Comparison of ENCODE assay signal across 8 mouse cellular contexts in genomic region chr11:63129375-63129774, GRCm38 (mm10). TPM values are rescaled to one million over a fixed set of nuclear protein-coding genes. Genes with fewer than 3 reads are reported as not detected.
DNase-seq lines count a peak whose midpoint lies in the region; ATAC-seq and TF ChIP-seq lines count a peak whose summit lies in the region.

No protein-coding gene starts in this region.

- H3K9me3 ChIP-seq in embryonic facial prominence, embryonic 14.5 days (ENCODE audit: control insufficient read depth, low read length): no peaks in the 10 kb centered on the region
- H3K9me3 ChIP-seq in embryonic facial prominence, embryonic 10.5 days: no peaks in the 10 kb centered on the region
- H3K9me3 ChIP-seq in heart, embryonic 11.5 days (replicated peaks; ENCODE audit: control insufficient read depth, low read length): no peaks in the 10 kb centered on the region
- no peaks in the 10 kb centered on the region for H3K9me3 ChIP-seq in kidney, postnatal 0 days (replicated peaks; ENCODE audit: low read length)

- no peak overlapping the region for H3K9ac ChIP-seq in embryonic facial prominence, embryonic 14.5 days (ENCODE audit: low read depth, low read length)
- no peak overlapping the region for H3K9ac ChIP-seq in heart, embryonic 11.5 days (ENCODE audit: low read depth, low read length)
- H3K9ac ChIP-seq in kidney, postnatal 0 days (ENCODE audit: low read depth, low read length): no peak overlapping the region

- H3K4me2 ChIP-seq in embryonic facial prominence, embryonic 14.5 days (ENCODE audit: low read depth, low read length): peak overlapping the region; percentile 15; the same call in 1 of the 2 replicates
- H3K4me2 ChIP-seq in heart, embryonic 11.5 days: peak overlapping the region; percentile 43
- no peak overlapping the region for H3K4me2 ChIP-seq in kidney, postnatal 0 days (ENCODE audit: low read length)

- TF ChIP-seq CTCF in kidney, postnatal 0 days (IDR thresholded peaks at IDR 0.05; ENCODE audit: low read depth): no peak

- no peak for DNase-seq in embryonic facial prominence, embryonic 14.5 days (ENCODE audit: low spot score)
- DNase-seq in embryonic facial prominence, embryonic 10.5 days (ENCODE audit: low spot score): no peak
- DNase-seq in kidney, postnatal 0 days (ENCODE audit: low spot score): peak; percentile 54
- DNase-seq in skeletal muscle tissue, adult 2 months (ENCODE audit: low read depth, low spot score): peak; percentile 71
- no peak for DNase-seq in spleen, postnatal 10 days (ENCODE audit: low spot score in 2 of 2)
- DNase-seq in ovary, adult 18-20 months (ENCODE audit: low spot score): no peak

- H3K36me3 ChIP-seq in embryonic facial prominence, embryonic 14.5 days (ENCODE audit: control insufficient read depth, insufficient read depth, low read length): peaks cover 4% of the 10 kb centered on the region; the same call in 1 of the 2 replicates
- H3K36me3 ChIP-seq in embryonic facial prominence, embryonic 10.5 days (replicated peaks): no peaks in the 10 kb centered on the region
- no peaks in the 10 kb centered on the region for H3K36me3 ChIP-seq in heart, embryonic 11.5 days (ENCODE audit: control insufficient read depth, insufficient read depth, low read length)
- H3K36me3 ChIP-seq in kidney, postnatal 0 days (ENCODE audit: insufficient read depth, low read length): no peaks in the 10 kb centered on the region

- ATAC-seq in embryonic facial prominence, embryonic 14.5 days (ENCODE audit: low read depth): no peak
- no peak for ATAC-seq in heart, embryonic 11.5 days (replicated peaks; ENCODE audit: insufficient number of reproducible peaks, low FRiP score, low TSS enrichment)
- ATAC-seq in kidney, postnatal 0 days (replicated peaks; ENCODE audit: low FRiP score, low read depth): no peak
- no peak for ATAC-seq in megakaryocyte, adult 5-6 weeks (ENCODE audit: poor library complexity, severe bottlenecking)

- H3K27ac ChIP-seq in embryonic facial prominence, embryonic 14.5 days (replicated peaks; ENCODE audit: low read depth, low read length): no peak overlapping the region
- H3K27ac ChIP-seq in embryonic facial prominence, embryonic 10.5 days (replicated peaks): no peak overlapping the region
- H3K27ac ChIP-seq in heart, embryonic 11.5 days (ENCODE audit: low read depth, low read length): 0 out of 2 replicates have a peak overlapping the region, but pooled peaks have one; percentile 5
- H3K27ac ChIP-seq in kidney, postnatal 0 days: no peak overlapping the region

- peaks cover 24% of the 10 kb centered on the region for H3K4me1 ChIP-seq in embryonic facial prominence, embryonic 14.5 days (ENCODE audit: control insufficient read depth, insufficient read depth, low read length)
- H3K4me1 ChIP-seq in embryonic facial prominence, embryonic 10.5 days: peaks cover 55% of the 10 kb centered on the region
- peaks cover 34% of the 10 kb centered on the region for H3K4me1 ChIP-seq in heart, embryonic 11.5 days (ENCODE audit: control insufficient read depth, insufficient read depth, low read length)
- peaks cover 17% of the 10 kb centered on the region; the same call in 1 of the 2 replicates for H3K4me1 ChIP-seq in kidney, postnatal 0 days (replicated peaks; ENCODE audit: insufficient read depth, low read length)

- no peak overlapping the region for H3K4me3 ChIP-seq in embryonic facial prominence, embryonic 14.5 days (ENCODE audit: low read depth, low read length)
- no peak overlapping the region for H3K4me3 ChIP-seq in embryonic facial prominence, embryonic 10.5 days
- H3K4me3 ChIP-seq in heart, embryonic 11.5 days (ENCODE audit: low read depth, low read length): no peak overlapping the region
- H3K4me3 ChIP-seq in kidney, postnatal 0 days (replicated peaks; ENCODE audit: low read depth, low read length): no peak overlapping the region

- peaks cover 8% of the 10 kb centered on the region; the same call in 1 of the 2 replicates for H3K27me3 ChIP-seq in embryonic facial prominence, embryonic 14.5 days (replicated peaks; ENCODE audit: control insufficient read depth, insufficient read depth, low read length)
- H3K27me3 ChIP-seq in embryonic facial prominence, embryonic 10.5 days (replicated peaks; ENCODE audit: low read depth, poor library complexity, severe bottlenecking): peaks cover 84% of the 10 kb centered on the region
- H3K27me3 ChIP-seq in heart, embryonic 11.5 days (ENCODE audit: control insufficient read depth, insufficient read depth, low read length): peaks cover 5% of the 10 kb centered on the region
- peaks cover 9% of the 10 kb centered on the region; the same call in 1 of the 2 replicates for H3K27me3 ChIP-seq in kidney, postnatal 0 days (ENCODE audit: insufficient read depth, low read length)

- WGBS in embryonic facial prominence, embryonic 14.5 days: 43% methylated on average over 9 of the region's 9 CpGs
- 56% methylated on average over 9 of the region's 9 CpGs for WGBS in embryonic facial prominence, embryonic 10.5 days
- 41% methylated on average over 9 of the region's 9 CpGs for WGBS in heart, embryonic 11.5 days (ENCODE audit: insufficient replicate concordance)
- 28% methylated on average over 9 of the region's 9 CpGs for WGBS in kidney, postnatal 0 days

RNA-seq across cellular contexts. Expression of gene Pmp22, which starts 0.6 kb away (rescaled TPM):
- 271 and 297 TPM in 2 replicates for polyA plus RNA-seq in embryonic facial prominence, embryonic 14.5 days (2014; fragmentation: Nextera tagmentation; extraction: Ambion mirVana)
- polyA plus RNA-seq in embryonic facial prominence, embryonic 10.5 days (2016; fragmentation: Nextera tagmentation; extraction: Ambion mirVana): 30.0 and 33.5 TPM in 2 replicates
- polyA plus RNA-seq in heart, embryonic 11.5 days (2014; fragmentation: Nextera tagmentation; extraction: Ambion mirVana): 77.9 and 89.4 TPM in 2 replicates
- polyA plus RNA-seq in kidney, postnatal 0 days (2015; fragmentation: Nextera tagmentation; extraction: Ambion mirVana): 85.6 and 91.1 TPM in 2 replicates
- 0.45 and 2.0 TPM in 2 replicates for total RNA-seq in megakaryocyte, adult 5-6 weeks (2015)
- total RNA-seq in megakaryocyte, adult 5-6 weeks (2017): 0.20 TPM in 1 of 2 replicates, not detected in the other

Comparison
In these comparisons a context has a peak if more than half of its experiments do, and no peak if none do; other contexts are left out.
1. DNase-seq: peak in kidney, postnatal 0 days (single experiment) and skeletal muscle tissue, adult 2 months (single experiment); none in embryonic facial prominence, embryonic 14.5 days (single experiment), embryonic facial prominence, embryonic 10.5 days (single experiment), spleen, postnatal 10 days (0 of 2) and ovary, adult 18-20 months (single experiment).